Mouse (Mus musculus) v-Abl transformed pro-B cells (cell line): ENCODE results near the gene E130114P18Rik.

Source experiments
- in situ Hi-C, 2 experiments: fragments of 400-800 bp; cut with MboI; formaldehyde crosslinking; loops; one replicate each; pipeline ENCODE4 v1.15.1; 2025; ENCODE audit not compliant: unreplicated experiment in 2 of 2

Gene E130114P18Rik

GRCm38 (mm10) chr4:97582064-97582415 lies 195.8 kb downstream of the E130114P18Rik start:
- in situ Hi-C loops: no loop called here

DNA sequence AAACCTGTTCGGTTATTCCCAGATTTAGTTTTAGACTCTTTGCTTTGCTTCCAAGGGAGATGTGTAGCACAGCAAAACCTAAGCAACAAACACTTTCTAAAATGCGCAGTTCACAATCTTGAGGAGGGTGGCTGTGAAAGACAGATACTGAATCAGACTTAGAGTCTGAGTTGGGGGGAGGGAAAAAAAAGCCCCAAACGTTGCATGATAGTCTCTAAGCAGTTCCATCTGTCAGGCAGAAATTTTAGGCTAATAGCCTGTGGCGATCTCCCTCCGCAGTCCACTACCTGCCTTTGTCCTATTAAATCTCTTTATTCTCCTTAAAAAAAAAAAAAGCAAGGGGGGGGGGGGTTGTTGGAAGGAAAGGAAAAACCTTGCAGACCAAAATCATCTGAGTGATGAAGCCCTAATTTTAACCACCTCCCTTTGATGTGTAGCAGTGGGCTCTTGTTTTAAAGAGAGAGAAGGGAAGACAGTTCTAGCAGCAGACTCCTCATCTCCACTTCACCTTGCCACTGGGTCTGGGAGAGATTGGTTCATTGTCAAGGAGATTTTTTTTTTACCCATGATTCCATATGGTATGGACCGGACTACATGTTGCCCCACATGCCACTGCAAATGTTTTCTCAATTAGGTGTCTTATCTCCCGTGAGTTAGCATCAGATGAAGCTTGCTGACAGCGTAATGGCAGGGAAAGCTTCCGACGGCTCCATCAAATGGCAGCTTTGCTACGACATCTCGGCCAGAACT lies 196.4 kb downstream of the E130114P18Rik start:
- in situ Hi-C loops: no loop called here

- in situ Hi-C loops: no loop called here
These were observed 197.0 kb downstream of the E130114P18Rik start for GRCm38 (mm10) chr4:97580906-97581305.

- in situ Hi-C loops: no loop called here
These were observed 199.2 kb downstream of the E130114P18Rik start for GRCm38 (mm10) chr4:97578571-97579165.

GRCm38 (mm10) chr4:97577431-97577830 lies 200.4 kb downstream of the E130114P18Rik start:
- in situ Hi-C loops: no loop called here

DNA sequence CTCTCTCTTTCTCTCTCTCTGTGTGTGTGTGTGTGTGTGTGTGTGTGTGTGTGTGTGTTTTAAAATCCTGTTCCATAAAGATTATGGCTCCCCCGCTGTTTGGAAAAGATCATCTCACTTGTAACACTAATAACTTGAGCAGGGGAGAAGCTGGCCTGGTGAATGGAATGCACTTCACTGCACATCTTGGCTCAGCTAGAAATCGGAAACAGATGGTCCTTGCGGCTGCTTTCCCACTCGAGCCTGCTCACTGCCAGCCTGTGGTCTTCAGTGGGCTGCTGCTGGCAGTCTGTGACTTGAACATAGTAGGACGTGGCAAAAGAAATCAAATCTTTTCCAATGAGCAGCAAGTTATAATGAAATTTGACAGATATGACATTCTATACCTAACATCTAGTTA lies 202.4 kb downstream of the E130114P18Rik start:
- in situ Hi-C loops: no loop called here

- in situ Hi-C loops: loop anchor here (10.0 to 25.0 kb wide), 4 partner anchors 185 to 1615 kb away; no protein-coding TSS in a partner anchor
These were observed 208.6 kb downstream of the E130114P18Rik start for GRCm38 (mm10) chr4:97569320-97569719.

DNA sequence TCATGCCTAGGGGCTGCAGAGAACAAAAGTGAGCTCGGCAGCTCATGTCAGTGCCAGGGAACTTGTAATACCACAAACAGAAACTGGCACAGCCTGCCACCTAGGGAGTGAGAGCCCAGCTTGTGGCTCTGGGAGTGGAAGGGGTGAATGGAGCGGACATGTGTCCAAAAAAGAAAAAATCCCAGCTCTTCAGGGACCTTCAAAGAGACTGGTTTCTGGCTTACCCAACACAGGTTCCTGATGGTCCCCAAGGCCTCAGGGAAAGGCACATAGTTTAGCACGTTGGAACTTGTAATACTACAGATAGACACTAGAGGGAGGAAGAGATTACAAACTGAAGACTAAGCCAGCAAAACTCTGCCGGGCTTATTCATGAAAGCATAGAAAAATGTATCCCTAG lies 213.2 kb downstream of the E130114P18Rik start:
- in situ Hi-C loops: loop anchor here (5.0 to 25.0 kb wide), 7 partner anchors 183 to 1620 kb away; no protein-coding TSS in a partner anchor

- in situ Hi-C loops: loop anchor here (5.0 to 25.0 kb wide), 7 partner anchors 183 to 1621 kb away; no protein-coding TSS in a partner anchor
These were observed 213.7 kb downstream of the E130114P18Rik start for GRCm38 (mm10) chr4:97564199-97564598.

GRCm38 (mm10) chr4:97557585-97557984 lies 220.3 kb downstream of the E130114P18Rik start:
- in situ Hi-C loops: loop anchor here (5.0 to 25.0 kb wide), 2 partner anchors 765 to 1330 kb away; no protein-coding TSS in a partner anchor

- in situ Hi-C loops: no loop called here
These were observed 233.9 kb downstream of the E130114P18Rik start for GRCm38 (mm10) chr4:97544016-97544415.

DNA sequence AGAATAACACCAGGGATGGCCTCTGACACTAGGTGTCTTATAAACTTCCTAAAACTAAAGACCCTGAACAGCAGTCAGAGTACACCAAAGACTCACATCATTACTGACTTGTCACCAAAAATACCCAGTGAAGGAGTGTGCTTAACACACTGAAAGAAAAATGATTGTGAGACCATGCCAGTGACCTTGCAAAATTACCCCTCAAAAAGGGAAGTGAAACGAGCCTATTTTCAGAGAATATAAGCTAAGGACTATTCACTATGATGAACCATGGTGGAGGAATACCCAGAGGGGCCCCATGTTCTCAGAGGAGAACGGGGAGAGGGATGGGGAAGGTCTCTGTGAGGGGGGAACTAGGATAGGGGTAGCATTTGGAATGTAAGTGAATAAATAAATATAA lies 245.8 kb downstream of the E130114P18Rik start:
- in situ Hi-C loops: no loop called here

DNA sequence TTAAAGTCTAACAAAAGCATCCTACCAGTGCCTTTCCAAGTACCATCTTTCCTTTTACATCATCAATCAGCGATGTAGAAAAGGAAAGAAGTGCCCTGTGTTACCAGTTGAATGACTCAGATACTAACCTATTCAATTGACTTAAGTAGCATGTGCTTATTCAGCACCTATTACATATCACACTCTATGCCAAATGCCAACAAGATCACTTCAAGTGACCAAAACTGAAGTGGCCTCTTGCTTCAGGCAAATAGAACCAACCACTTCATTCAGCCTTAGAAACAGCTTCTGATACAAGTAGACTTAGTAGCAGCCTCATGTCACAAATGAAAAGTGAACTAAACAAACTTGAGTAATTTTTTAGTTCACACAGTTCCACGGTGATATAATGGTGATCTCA lies 249.4 kb downstream of the E130114P18Rik start:
- in situ Hi-C loops: no loop called here
